Mouse (Mus musculus): ENCODE measurements around the gene Hmga1b.
"Not testable (repeated sequence)": the region's sequence is repeated elsewhere in the genome, so short reads cannot be mapped to it uniquely, and the experiment has no call there.

DNA sequence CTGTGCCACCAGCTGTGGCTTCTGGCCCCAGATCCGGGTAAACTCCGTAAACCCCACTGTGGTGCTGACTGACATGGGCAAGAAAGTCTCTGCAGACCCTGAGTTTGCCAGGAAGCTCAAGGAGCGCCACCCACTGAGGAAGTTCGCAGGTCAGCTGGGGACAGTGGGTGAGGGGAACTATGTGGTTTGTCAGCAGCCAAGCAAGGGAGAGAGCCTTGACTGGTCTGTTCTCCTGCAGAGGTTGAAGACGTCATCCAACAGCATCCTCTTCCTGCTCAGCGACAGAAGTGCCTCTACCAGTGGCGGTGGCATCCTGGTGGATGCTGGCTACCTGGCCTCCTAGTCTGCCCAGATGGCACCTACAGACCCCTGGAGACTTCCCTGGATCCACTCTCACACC is 4.4 kb downstream of the Hmga1b start:
- not testable (repeated sequence) for TF ChIP-seq POLR2A (IDR thresholded peaks at IDR 0.05; ENCODE audit: low read depth, low read length); CTCF (conservative IDR thresholded peaks at IDR 0.05; ENCODE audit: insufficient read depth, insufficient read length, low read depth, low read length)
